Mouse (Mus musculus) adrenal gland, postnatal 25 days (tissue): Measurements from ENCODE around the gene Cfap74. TPM values are rescaled to one million over a fixed set of nuclear protein-coding genes. Genes with fewer than 3 reads are reported as not detected.

ENCODE experiments used
- DNase-seq: peaks from one replicate; pipeline ENCODE4 v3.0.0; 2021; ENCODE audit warnings: mixed read lengths
- total RNA-seq: library from RNA; stranded (reverse); gene quantifications from 2 replicates; pipeline ENCODE4 v1.2.3, GENCODE M21; 2021

The Cfap74 gene
- total RNA-seq, 1 experiment from 2014 or later: 1.5 TPM

DNA sequence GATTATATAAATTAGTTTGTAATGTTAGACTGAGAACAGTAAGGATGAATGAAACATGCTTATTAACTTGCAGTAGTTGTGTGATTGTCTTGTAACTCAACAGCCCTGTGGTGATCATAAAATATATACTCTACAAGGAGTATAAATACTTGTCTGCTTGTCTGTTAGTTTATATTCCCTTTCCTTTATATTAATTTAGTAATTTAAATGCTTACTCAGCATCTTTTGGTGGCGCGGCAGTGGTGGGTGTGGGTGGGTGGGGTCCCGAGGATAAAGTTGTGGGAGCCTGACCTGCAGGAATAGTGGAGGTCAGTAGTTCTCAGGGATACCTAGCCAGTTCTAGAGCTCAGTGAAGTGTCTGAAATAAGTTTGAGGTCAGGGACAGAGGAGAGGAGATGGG is 89.0 kb downstream of the Cfap74 start:
- DNase-seq: no peak

DNA sequence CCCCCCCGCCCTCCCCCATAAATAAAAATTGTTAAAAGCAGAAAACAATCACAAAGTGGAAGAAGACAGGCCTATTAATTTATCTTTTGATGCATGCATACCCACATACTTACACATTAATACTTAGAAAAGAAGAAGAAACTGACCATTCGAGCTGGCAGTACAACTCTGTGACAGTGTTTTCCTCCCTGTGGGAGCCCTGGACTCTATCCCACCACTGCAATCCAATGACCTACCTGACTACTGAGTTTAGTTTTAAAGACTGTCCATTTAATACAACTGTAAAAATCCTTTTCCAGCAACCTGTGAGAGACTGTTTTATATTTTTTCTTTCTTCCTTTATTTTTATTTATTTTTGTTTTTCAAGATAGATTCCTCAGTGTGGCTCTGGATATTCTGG is 92.1 kb downstream of the Cfap74 start:
- DNase-seq: no peak

DNA sequence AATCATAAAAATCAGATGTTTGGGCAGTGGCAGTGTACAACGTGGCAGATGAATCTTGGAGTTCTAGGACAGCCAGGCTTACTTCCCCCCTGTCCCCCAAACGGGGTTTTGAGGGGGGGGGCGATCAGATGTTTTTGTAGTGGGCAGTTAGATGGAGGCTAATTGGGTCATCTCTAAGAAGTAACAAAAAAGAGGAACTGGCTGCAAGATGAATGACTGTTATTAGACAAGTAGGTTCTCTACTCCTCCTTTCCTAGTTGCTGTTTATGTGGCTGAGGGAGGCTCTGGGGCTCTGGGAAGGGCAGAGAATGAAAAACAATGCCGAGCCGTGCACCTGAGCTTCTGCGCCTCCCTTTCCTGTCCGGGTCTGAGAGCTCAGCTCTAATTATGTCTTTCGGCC is 96.1 kb downstream of the Cfap74 start:
- DNase-seq: no peak

DNA sequence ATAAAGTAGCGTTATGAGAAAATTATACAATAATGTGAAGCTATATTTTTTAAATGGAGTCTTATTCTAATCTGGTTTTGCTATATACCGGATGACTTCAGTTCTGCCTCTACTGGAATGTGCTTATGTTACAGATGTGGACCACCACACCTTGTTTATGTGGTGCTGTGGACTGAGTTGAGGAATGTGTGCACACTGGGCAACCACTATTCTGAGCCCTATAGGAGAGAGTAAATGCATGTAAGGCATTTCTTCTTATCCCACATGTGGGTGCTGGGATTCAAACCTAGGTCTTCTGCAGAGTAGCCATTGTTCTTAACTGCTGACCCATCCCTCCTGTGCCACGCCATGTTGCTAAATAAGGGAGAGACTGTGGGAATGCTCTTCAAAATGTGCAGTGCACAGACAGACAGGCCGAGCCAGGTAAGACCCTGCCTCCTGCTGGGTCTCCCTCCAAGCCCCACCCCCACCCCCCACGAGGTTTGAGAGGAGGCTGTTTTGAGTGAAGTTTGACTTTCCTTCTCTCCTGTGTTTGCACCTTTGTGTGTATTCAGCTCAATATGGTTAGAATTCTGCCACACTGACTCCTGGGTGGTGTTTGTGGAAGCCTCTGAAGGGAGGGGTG is 96.8 kb downstream of the Cfap74 start:
- DNase-seq: no peak

DNA sequence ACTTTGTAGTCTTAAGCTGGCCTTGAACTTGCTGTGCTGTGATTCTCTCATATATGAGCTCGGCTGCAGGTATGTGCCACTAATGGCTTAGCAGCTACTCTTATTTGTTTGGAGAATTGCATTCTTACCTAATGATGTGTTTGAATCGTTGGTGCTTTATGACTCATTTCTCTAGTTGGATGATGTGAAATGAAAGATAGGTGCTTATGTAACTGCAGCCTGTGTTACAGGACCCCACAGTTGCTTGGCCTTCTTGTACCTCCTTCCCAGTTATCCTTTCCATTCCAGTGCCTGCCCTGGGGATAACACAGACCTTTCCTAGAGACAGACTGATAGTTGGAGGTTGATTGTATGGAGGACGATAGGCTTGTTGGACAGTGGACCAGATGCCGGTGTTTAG is 99.6 kb downstream of the Cfap74 start:
- no peak for DNase-seq

DNA sequence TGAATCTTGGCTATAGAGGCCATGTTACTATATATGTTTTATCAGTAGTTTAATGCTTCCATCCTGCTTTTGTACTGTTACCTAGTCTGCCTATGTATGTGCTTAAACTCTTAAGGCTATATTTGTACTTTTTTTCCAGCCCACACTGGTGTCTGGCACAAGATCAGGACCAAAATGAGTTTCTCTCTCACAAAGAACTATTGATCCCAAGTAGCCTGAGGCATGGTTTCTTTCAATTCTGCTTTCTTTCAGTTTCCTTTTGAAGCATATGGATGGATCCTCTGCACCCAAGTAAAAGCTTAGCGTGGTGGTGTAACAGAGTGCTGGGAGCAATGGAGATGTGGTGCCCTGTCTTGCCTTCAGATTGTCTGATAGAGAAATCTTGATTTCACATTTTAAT is 102.0 kb downstream of the Cfap74 start:
- DNase-seq: no peak

DNA sequence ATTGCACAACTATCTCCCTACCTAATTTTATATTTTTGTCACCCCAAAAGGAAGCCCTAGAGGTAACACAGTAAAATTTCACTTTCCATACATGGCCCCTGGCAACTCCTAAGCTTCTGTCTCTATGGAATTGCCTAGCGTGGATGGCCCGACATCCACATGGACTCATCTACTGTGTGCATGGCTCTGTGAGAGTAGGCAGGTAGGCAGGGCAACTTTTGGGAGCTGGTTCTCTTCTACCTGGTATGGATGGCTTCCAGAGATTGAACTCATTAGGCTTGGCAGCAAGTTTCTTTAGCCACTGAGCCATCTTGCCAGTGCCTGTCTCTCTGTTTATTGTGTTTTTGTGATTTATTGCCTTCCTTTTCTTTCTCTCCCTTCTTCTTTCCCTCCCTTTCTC is 105.8 kb downstream of the Cfap74 start:
- no peak for DNase-seq

Other genes starting within 250 kb of the Cfap74 start
- gene Ski, start 186.6 kb upstream of the Cfap74 start, total RNA-seq: 73.5 and 93.3 TPM in 2 replicates
- gene Faap20, start 159.4 kb upstream of the Cfap74 start, total RNA-seq: 45.9 and 55.2 TPM in 2 replicates
- gene Prkcz, start 47.8 kb upstream of the Cfap74 start, total RNA-seq: 2.5 and 6.3 TPM in 2 replicates
- gene Gabrd, start 11.1 kb upstream of the Cfap74 start, total RNA-seq: not detected in 2 replicates
- 5.1 and 7.3 TPM in 2 replicates for gene Tmem52, start 59.9 kb downstream of the Cfap74 start, total RNA-seq
- gene Gnb1, start 82.2 kb downstream of the Cfap74 start, total RNA-seq: 309 and 392 TPM in 2 replicates
- gene Nadk, start 153.2 kb downstream of the Cfap74 start, total RNA-seq: 294 and 306 TPM in 2 replicates
- 36.8 and 52.0 TPM in 2 replicates for gene Slc35e2, start 192.2 kb downstream of the Cfap74 start, total RNA-seq
- 50.9 and 68.4 TPM in 2 replicates for gene Cdk11b, start 215.7 kb downstream of the Cfap74 start, total RNA-seq
- gene Gm10563, start 236.2 kb downstream of the Cfap74 start, total RNA-seq: not detected in 2 replicates
- 3.7 and 4.2 TPM in 2 replicates for gene Mmp23, start 244.2 kb downstream of the Cfap74 start, total RNA-seq